Mouse (Mus musculus): ENCODE measurements around the gene Zfp575. TPM values are rescaled to one million over a fixed set of nuclear protein-coding genes. Genes with fewer than 3 reads are reported as not detected.
A peak's percentile ranks its signal among the peaks of the same experiment; 100 is the strongest.

Gene Zfp575
- polyA plus RNA-seq, 1 experiment from 2014 or later: 18.1 TPM

DNA sequence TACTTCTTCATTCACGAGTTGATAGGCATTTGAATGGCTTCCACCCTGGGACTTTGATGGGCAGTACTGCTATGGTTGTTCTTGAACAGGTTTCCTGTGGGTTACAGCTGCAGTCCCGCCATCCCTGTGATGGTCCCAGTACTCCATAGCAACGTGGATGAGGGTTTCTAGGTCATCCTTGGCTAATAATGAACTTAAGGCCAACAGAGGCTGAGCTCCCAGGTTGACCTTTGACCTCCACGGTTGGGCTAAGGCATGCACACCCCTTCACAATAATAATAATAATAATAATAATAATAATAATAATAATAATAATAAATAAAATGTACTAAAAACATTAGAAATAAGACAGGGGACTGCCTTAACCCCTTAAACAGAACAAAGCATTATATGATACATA is 10.7 kb upstream of the Zfp575 start:
- Histone ChIP-seq H3K27ac (no peak overlapping the region), H3K9ac (no peak overlapping the region), H3K4me1 (peaks cover 16% of the 10 kb centered on the region), H3K4me2 (no peak overlapping the region), H3K36me3 (replicated peaks) (no peaks in the 10 kb centered on the region), H3K4me3 (no peak overlapping the region), H3K9me3 (no peaks in the 10 kb centered on the region), H3K27me3 (replicated peaks) (0 out of 2 replicates have a peak, but pooled peaks cover 6% of the 10 kb centered on the region)
- no peak for ATAC-seq (replicated peaks)
- 72% methylated on average over 4 of the region's 4 CpGs for WGBS

DNA sequence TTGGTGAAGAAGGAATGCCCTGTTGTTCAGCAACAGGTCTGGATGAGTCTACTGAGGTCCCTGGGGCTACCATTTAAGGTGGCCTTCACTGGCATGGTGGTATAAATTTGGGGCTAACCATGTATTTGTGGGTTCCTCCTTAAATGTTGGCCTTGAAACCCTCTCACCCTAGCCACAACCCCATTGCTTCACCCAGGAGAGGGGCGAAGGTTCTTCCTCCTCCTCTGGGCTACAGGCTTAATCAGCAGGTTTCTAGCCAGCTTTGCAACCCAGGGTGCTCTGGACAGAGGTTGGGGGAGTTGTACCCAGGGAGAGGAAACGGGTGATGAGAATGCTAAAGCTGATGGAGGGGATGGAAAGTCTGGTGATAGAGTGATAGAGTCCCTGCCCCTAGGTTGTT is 8.0 kb upstream of the Zfp575 start:
- 70% methylated on average over 2 of the region's 2 CpGs for WGBS
- Histone ChIP-seq H3K9me3 (no peaks in the 10 kb centered on the region), H3K27ac (no peak overlapping the region), H3K9ac (no peak overlapping the region), H3K36me3 (replicated peaks) (no peaks in the 10 kb centered on the region), H3K4me1 (peaks cover 27% of the 10 kb centered on the region), H3K4me3 (no peak overlapping the region), H3K27me3 (replicated peaks) (0 out of 2 replicates have a peak, but pooled peaks cover 6% of the 10 kb centered on the region), H3K4me2 (no peak overlapping the region)
- no peak for ATAC-seq (replicated peaks)

DNA sequence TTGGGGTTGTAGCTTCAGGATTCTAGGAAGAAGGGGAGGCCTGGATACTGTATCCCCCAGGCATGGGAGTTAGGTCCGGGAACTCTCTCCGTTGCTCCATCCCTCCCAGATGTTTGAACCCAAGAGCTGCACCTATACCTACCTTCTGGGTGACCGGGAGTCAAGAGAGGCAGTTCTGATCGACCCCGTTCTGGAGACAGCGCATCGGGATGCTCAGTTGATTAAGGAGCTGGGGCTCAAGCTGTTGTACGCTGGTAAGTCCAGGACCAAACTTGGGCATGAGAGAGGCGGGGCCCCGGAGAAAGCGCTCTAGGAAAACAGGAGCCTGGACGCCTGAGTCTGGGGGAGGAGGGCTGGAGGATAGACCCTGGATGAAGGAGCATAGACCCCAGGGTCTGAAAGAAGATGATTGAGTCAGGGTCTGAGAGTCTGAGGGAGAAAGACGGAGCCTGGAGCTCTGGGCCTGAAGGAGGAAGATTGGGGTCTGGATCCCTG is 6.9 kb upstream of the Zfp575 start:
- H3K4me2 ChIP-seq: peak overlapping the region; percentile 81
- no peaks in the 10 kb centered on the region for H3K9me3 ChIP-seq
- H3K36me3 ChIP-seq (replicated peaks): no peaks in the 10 kb centered on the region
- 0 out of 2 replicates have a peak, but pooled peaks cover 6% of the 10 kb centered on the region for H3K27me3 ChIP-seq (replicated peaks)
- peak; percentile 35 for ATAC-seq (replicated peaks)
- 4% methylated on average over 13 of the region's 13 CpGs for WGBS
- no peak overlapping the region for H3K27ac ChIP-seq
- peak overlapping the region; percentile 60; the same call in 1 of the 2 replicates for H3K9ac ChIP-seq
- H3K4me1 ChIP-seq: peaks cover 27% of the 10 kb centered on the region
- H3K4me3 ChIP-seq: peak overlapping the region; percentile 52

DNA sequence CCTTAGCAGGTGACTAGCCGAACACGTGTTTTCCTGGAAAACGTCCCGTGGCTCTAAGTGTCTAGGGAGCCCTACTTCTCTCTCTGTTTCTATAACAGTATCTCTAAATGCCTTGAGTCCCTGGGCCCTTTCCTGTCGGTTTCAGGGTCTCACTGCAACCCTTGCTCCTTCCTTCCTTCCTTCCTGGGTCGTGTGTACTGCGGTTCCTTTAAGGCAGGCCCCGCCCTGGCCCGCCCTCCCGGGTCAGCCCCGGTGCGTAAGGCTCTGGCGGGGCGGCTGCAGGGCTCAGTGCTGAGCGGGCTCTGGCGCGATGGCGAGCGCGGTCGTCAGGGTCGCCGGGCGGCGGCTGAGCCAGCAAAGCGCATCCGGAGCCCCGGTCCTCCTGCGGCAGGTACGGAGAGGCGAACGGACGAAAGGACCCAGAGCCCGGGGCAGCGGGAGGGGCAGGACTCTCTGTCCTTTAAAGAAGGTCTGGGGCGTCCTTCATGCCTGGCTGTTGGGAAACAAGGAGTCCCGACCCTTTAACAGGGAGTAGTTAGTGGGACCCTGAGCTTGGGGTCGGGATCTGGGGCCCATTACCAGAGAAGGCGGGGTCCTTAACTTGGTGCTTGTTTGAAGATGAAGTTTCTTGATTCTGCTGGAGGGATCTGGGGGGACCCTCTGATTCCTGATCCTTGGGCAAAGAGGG is 6.3 kb upstream of the Zfp575 start:
- H3K4me2 ChIP-seq: peak overlapping the region; percentile 81
- ATAC-seq (replicated peaks): peak; percentile 89
- H3K9ac ChIP-seq: peak overlapping the region; percentile 60
- peak overlapping the region; percentile 52 for H3K4me3 ChIP-seq
- H3K27ac ChIP-seq: no peak overlapping the region
- H3K9me3 ChIP-seq: no peaks in the 10 kb centered on the region
- WGBS: 2% methylated on average over 39 of the region's 39 CpGs
- H3K27me3 ChIP-seq (replicated peaks): 0 out of 2 replicates have a peak, but pooled peaks cover 6% of the 10 kb centered on the region
- no peaks in the 10 kb centered on the region for H3K36me3 ChIP-seq (replicated peaks)
- peaks cover 27% of the 10 kb centered on the region for H3K4me1 ChIP-seq

DNA sequence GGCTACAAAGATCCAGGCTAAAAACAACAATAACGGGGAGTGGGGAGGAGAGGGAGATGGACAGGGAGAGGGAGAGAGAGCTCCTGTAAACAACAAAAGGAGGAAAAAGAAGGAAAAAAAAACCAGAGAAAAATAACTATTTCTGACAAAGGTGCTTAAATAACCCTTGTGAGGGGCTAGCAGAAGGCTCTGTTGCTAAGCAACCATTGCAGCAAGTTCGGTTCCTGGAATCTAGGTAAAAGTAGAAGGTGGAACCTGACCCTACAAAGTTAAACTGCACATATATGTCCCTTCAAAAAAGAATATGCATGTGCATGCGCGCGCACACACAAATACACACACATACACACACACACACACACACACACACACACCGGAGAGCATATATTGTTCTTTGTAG is 5.3 kb upstream of the Zfp575 start:
- WGBS: 72% methylated on average over 6 of the region's 6 CpGs

GRCm38 (mm10) chr7:24592163-24592562 is 4.7 kb upstream of the Zfp575 start:
- Histone ChIP-seq H3K36me3 (replicated peaks) (no peaks in the 10 kb centered on the region), H3K27me3 (replicated peaks) (0 out of 2 replicates have a peak, but pooled peaks cover 6% of the 10 kb centered on the region), H3K27ac (0 out of 2 replicates have a peak overlapping the region, but pooled peaks have one; percentile 24), H3K4me1 (peaks cover 30% of the 10 kb centered on the region), H3K9ac (no peak overlapping the region), H3K4me3 (no peak overlapping the region), H3K4me2 (no peak overlapping the region), H3K9me3 (no peaks in the 10 kb centered on the region)
- ATAC-seq (replicated peaks): no peak
- WGBS: 66% methylated on average over 4 of the region's 4 CpGs

More for the DNA sequence above, 5.3 kb upstream of the Zfp575 start:
- Histone ChIP-seq H3K4me3 (no peak overlapping the region), H3K4me2 (no peak overlapping the region), H3K9me3 (no peaks in the 10 kb centered on the region), H3K27me3 (replicated peaks) (0 out of 2 replicates have a peak, but pooled peaks cover 6% of the 10 kb centered on the region), H3K27ac (0 out of 2 replicates have a peak overlapping the region, but pooled peaks have one; percentile 24), H3K36me3 (replicated peaks) (no peaks in the 10 kb centered on the region), H3K9ac (no peak overlapping the region), H3K4me1 (peaks cover 27% of the 10 kb centered on the region)
- ATAC-seq (replicated peaks): no peak

GRCm38 (mm10) chr7:24591735-24592134 is 4.3 kb upstream of the Zfp575 start:
- no peak overlapping the region for H3K4me3 ChIP-seq
- no peak overlapping the region for H3K27ac ChIP-seq
- ATAC-seq (replicated peaks): no peak
- H3K9ac ChIP-seq: no peak overlapping the region
- WGBS: 77% methylated on average over 5 of the region's 5 CpGs
- H3K4me1 ChIP-seq: peaks cover 33% of the 10 kb centered on the region
- H3K27me3 ChIP-seq (replicated peaks): 0 out of 2 replicates have a peak, but pooled peaks cover 6% of the 10 kb centered on the region
- no peaks in the 10 kb centered on the region for H3K9me3 ChIP-seq
- no peak overlapping the region for H3K4me2 ChIP-seq
- no peaks in the 10 kb centered on the region for H3K36me3 ChIP-seq (replicated peaks)

DNA sequence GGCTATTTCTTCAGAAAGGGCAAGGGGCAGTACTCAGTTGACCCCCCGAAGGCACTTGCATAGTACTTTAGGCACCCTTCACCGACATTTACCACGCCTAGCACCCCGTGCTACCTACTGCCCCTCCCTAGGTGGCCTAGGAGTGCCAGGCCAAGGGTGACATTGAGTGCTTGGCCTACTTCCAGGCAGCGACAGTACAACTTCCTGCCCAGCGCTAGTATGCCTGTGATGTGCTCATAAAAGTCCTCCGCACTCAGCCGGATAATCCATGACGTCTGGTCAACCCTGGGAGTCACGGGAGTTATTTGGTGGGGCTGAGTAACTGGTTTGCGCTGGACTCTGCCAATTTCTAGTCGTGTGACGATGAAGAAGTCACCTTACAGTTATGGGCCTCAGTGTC is 895 bp upstream of the Zfp575 start:
- H3K27ac ChIP-seq: no peak overlapping the region
- no peak for ATAC-seq (replicated peaks)
- no peak overlapping the region for H3K9ac ChIP-seq
- 86% methylated on average over 13 of the region's 13 CpGs for WGBS
- H3K36me3 ChIP-seq (replicated peaks): no peaks in the 10 kb centered on the region
- no peak overlapping the region for H3K4me3 ChIP-seq
- peaks cover 23% of the 10 kb centered on the region for H3K4me1 ChIP-seq
- no peaks in the 10 kb centered on the region for H3K9me3 ChIP-seq
- no peak overlapping the region for H3K4me2 ChIP-seq
- H3K27me3 ChIP-seq (replicated peaks): peaks cover 17% of the 10 kb centered on the region

DNA sequence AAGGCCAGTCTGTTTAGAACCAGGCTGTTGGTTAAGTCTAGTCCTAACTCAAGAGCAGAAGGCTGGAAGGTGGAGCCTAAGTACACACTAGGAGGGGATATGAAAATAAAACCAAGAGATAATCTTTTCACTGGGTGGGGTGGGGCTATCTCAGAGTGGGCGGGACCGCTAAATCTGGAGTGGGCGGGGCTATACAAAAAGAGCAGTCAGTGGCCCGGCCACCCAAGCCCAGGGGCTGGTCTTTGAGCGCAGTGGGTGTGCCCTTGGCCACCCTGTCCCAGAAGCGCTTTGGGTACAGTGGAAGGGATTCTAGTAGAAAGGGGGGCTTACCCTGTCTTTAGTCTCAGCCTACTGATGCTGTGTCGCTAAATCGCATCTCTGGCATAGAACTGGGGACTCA is 613 bp downstream of the Zfp575 start:
- Histone ChIP-seq H3K4me3 (peak overlapping the region; percentile 55), H3K27me3 (replicated peaks) (peaks cover 17% of the 10 kb centered on the region), H3K36me3 (replicated peaks) (no peaks in the 10 kb centered on the region), H3K4me2 (peak overlapping the region; percentile 57), H3K9me3 (no peaks in the 10 kb centered on the region), H3K4me1 (peaks cover 10% of the 10 kb centered on the region; the same call in 1 of the 2 replicates), H3K27ac (peak overlapping the region; percentile 69), H3K9ac (peak overlapping the region; percentile 85)
- WGBS: 10% methylated on average over 8 of the region's 8 CpGs
- peak; percentile 75 for ATAC-seq (replicated peaks)

DNA sequence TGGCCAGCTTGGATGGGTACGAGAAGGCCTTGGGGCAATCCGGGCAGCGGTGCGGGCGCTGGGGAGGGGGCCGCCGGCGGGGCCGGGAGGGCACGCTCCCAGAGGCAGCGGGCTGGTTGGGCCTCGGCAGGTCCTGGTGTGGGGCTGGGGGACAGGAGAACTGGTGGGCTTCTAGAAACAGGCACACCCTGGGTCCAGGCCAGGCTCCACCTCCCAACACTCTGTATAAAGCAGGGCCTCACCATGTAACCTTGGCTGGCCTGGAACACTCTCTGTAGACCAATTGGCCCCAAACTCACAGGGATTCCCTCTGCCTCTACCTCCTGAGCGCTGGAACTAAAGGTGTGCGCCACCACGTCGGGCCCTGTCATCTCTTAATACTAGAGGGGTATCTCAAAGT is 1.4 kb downstream of the Zfp575 start:
- Histone ChIP-seq H3K9me3 (no peaks in the 10 kb centered on the region), H3K4me2 (peak overlapping the region; percentile 2; the same call in 1 of the 2 replicates), H3K36me3 (replicated peaks) (no peaks in the 10 kb centered on the region), H3K4me1 (peaks cover 10% of the 10 kb centered on the region; the same call in 1 of the 2 replicates), H3K27me3 (replicated peaks) (peaks cover 17% of the 10 kb centered on the region), H3K9ac (no peak overlapping the region), H3K27ac (no peak overlapping the region), H3K4me3 (0 out of 2 replicates have a peak overlapping the region, but pooled peaks have one; percentile 0)
- peak; percentile 21; the same call in 1 of the 2 replicates for ATAC-seq (replicated peaks)
- WGBS: 34% methylated on average over 16 of the region's 16 CpGs

DNA sequence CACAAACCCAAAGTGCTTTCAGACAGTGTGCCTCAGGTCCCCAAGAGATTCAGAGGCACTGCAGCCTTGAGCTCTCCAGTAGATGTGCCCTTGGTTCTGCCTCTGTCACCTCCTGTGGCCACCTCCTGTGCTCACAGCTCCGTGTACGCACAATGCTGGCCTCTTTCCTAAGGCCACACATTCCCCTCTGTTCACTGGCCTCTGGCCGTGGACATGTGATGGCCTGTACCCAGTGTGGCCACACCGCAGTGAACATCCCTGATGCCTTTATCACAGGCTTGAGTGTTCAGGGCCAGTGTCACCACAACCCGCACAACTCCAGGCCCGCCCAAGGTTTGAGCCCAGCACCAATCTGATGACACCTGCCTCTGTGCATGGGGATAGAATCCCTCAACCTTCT is 2.6 kb downstream of the Zfp575 start:
- Histone ChIP-seq H3K4me2 (no peak overlapping the region), H3K4me3 (no peak overlapping the region), H3K4me1 (peaks cover 10% of the 10 kb centered on the region; the same call in 1 of the 2 replicates), H3K36me3 (replicated peaks) (no peaks in the 10 kb centered on the region), H3K27me3 (replicated peaks) (peaks cover 17% of the 10 kb centered on the region), H3K9ac (no peak overlapping the region), H3K9me3 (no peaks in the 10 kb centered on the region), H3K27ac (no peak overlapping the region)
- 86% methylated on average over 6 of the region's 6 CpGs for WGBS
- ATAC-seq (replicated peaks): no peak

- H3K27me3 ChIP-seq (replicated peaks): no peaks in the 10 kb centered on the region
Observed at GRCm38 (mm10) chr7:24577811-24578210, 9.6 kb downstream of the Zfp575 start.

More at GRCm38 (mm10) chr7:24577811-24578210, 9.6 kb downstream of the Zfp575 start:
- no peak overlapping the region for H3K4me3 ChIP-seq
- no peaks in the 10 kb centered on the region for H3K36me3 ChIP-seq (replicated peaks)
- no peak overlapping the region for H3K9ac ChIP-seq
- no peak for ATAC-seq (replicated peaks)
- whole genome bisulfite sequencing: 94% methylated on average over 10 of the region's 10 CpGs
- no peaks in the 10 kb centered on the region for H3K9me3 ChIP-seq
- H3K27ac ChIP-seq: no peak overlapping the region
- H3K4me2 ChIP-seq: no peak overlapping the region
- no peaks in the 10 kb centered on the region for H3K4me1 ChIP-seq
